Mouse (Mus musculus): ENCODE results near the gene Snx1.

DNA sequence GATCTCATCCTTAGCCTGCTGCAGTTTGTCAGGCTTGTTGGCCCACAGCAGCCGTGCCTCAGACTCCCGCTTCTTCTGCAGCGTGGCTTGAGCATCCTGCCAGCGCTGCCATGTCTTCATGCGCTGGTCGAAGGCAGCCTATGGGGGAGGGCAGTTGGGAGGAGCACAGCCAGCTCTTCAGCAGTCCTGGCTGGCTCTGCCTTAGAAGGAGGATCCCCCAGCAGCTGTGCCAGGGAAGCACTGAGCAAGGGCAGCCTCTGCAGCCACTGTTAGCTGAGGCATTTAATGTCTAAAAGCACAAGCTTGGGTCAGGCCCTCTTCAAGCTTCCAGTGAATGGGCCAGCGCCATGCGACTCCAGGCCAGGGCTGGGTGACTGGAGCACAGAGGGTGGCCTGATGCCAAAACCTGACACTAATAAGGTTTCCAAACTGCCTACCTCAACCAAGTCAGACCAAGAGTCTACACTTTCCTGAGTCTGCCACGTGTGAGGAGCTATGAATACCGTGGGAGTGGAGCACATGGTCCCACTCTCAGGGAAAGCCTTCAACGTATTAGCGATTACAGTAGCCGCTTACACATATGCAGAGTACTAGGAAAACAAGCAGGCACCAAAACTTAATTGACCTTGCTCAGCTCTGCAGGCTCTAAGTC, 35.7 kb downstream of the Snx1 start:
- no peak for TF ChIP-seq POLR2A (IDR thresholded peaks at IDR 0.05; ENCODE audit: low read depth, low read length)
- no peak for TF ChIP-seq CTCF (conservative IDR thresholded peaks at IDR 0.05; ENCODE audit: insufficient read depth, insufficient read length, low read depth, low read length)

Measured in kidney, adult 2 months (tissue).